Mouse (Mus musculus): ENCODE results near the gene Son. TPM values are rescaled to one million over a fixed set of nuclear protein-coding genes. Genes with fewer than 3 reads are reported as not detected.

Gene Son
- polyA plus RNA-seq, 1 experiment = 59.0 TPM

DNA sequence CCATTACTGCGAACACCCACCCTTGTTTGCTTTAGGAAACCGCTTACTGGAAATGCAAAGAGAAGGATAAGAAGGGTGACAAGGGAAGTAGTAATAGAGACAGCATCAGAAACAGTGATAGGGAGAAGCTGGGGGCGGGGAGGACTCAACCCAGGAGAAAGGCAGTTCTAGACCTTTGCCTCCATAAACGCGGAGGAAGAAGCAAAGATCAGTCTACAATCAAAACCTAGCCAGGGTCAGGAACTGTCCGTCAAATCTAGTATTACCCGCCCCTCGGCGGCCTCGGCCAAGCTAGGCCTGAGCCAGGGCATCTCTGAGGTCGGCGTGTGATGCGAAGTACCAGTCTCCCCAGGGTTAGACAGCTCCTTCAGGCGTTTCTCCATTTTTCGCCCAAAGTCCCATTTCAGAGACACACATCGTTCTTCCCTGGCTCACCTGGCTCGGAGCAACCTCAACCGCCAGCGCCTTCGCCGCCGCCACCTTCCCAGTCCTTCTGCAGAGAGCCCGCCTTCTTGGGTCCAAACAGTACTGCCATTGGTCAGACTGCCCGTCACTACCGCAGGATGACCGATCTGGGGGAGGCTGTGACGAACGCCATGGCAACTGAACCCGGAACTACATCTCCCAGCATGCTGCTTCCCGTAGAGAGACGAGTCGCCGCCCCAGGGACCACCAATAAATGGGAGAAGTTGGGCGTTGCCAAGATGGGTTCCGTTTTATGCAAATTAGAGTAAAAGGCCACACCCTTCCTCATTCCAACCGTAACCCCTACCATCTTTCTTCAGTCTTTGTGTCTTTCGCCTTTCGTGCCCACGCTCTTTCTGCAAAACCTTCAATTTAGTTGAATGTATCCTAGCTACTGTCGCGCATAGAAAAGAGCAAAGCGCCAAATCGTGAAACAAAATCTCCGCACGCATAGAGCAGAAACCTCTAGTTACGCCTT, 81.1 kb downstream of the Son start, which contains the start of gene Cryzl1:
Gene Cryzl1, minus strand, starts transcription at position 853 of the 943 bp plus-strand sequence.
- H3K4me3 ChIP-seq (ENCODE audit: insufficient read depth, low read depth, low read length) = peak within 1 kb of the TSS; percentile 76
- peak within 1 kb of the TSS; percentile 84 for H3K27ac ChIP-seq (replicated peaks; ENCODE audit: low read depth, low read length)
- H3K4me1 ChIP-seq (ENCODE audit: control insufficient read depth, insufficient read depth, insufficient read length, low read length) = peaks cover 9% of the 10 kb centered on the region; the same call in 1 of the 2 replicates

Other genes with a start within 250 kb of the Son start
- 29.5 and 44.8 TPM in 2 replicates for gene Il10rb, start 241.3 kb upstream of the Son start, polyA plus RNA-seq (2012; ENCODE audit: insufficient read depth, insufficient read length, missing spikeins)
- 18.2 and 19.6 TPM in 2 replicates for gene Ifnar1, start 162.3 kb upstream of the Son start, polyA plus RNA-seq (2012; ENCODE audit: insufficient read depth, insufficient read length, missing spikeins)
- 15.4 and 22.0 TPM in 2 replicates for gene Ifngr2, start 100.4 kb upstream of the Son start, polyA plus RNA-seq (2012; ENCODE audit: insufficient read depth, insufficient read length, missing spikeins)
- gene Tmem50b, start 49.7 kb upstream of the Son start, polyA plus RNA-seq (2012; ENCODE audit: insufficient read depth, insufficient read length, missing spikeins) = 71.4 and 79.6 TPM in 2 replicates
- gene Dnajc28, start 28.5 kb upstream of the Son start, polyA plus RNA-seq (2012; ENCODE audit: insufficient read depth, insufficient read length, missing spikeins) = 20.4 and 32.7 TPM in 2 replicates
- 46.7 and 51.5 TPM in 2 replicates for gene Gart, start 554 bp upstream of the Son start, polyA plus RNA-seq (2012; ENCODE audit: insufficient read depth, insufficient read length, missing spikeins)
- gene Donson, start 41.3 kb downstream of the Son start, polyA plus RNA-seq (2012; ENCODE audit: insufficient read depth, insufficient read length, missing spikeins) = 0.96 and 4.1 TPM in 2 replicates
- 41.2 and 41.5 TPM in 2 replicates for gene Cryzl1, start 81.5 kb downstream of the Son start, polyA plus RNA-seq (2012; ENCODE audit: insufficient read depth, insufficient read length, missing spikeins)
- 35.6 and 57.0 TPM in 2 replicates for gene Itsn1, start 81.8 kb downstream of the Son start, polyA plus RNA-seq (2012; ENCODE audit: insufficient read depth, insufficient read length, missing spikeins)

Measured in brown adipose tissue, adult 24 weeks (tissue).